Comparison of ENCODE assay signal across 27 mouse cellular contexts in genomic region chr5:28722067-28722466, GRCm38 (mm10).
"Had no signal": no experiment of that assay in that cellular context is flagged by ENCODE, and none has a peak within 500 bp of the region (broad histone marks: within the 10 kb centered on the region; RNA-seq: fewer than 3 reads in every experiment).

No protein-coding gene starts in this region.

- H3K9me3 ChIP-seq: hindbrain, embryonic 10.5 days; hindbrain, embryonic 12.5 days; intestine, embryonic 15.5 days; limb, embryonic 10.5 days; limb, embryonic 12.5 days; liver, embryonic 13.5 days; liver, embryonic 15.5 days had no signal

- DNase-seq: gastrocnemius, adult 2 months; gastrocnemius, postnatal 10 days; gastrocnemius, postnatal 25 days; heart, adult 2 months; heart, postnatal 10 days; heart, postnatal 4 days; kidney, adult 18-20 months; kidney, adult 8-10 months; kidney, postnatal 10 days; kidney, postnatal 25 days; kidney, postnatal 4 days; liver; liver, embryonic 13.5 days; liver, postnatal 0 days had no signal

- H3K27me3 ChIP-seq: hindbrain, embryonic 12.5 days; intestine, embryonic 15.5 days; limb, embryonic 12.5 days; liver, embryonic 13.5 days; liver, embryonic 15.5 days had no signal

- H3K27ac ChIP-seq: gastrocnemius, adult 2 months; heart, adult 2 months; hindbrain, embryonic 10.5 days; hindbrain, embryonic 12.5 days; hindbrain, embryonic 14.5 days; intestine, embryonic 15.5 days; layer of hippocampus, adult 2 months; left cerebral cortex, adult 2 months; limb, embryonic 10.5 days; limb, embryonic 12.5 days; liver, embryonic 13.5 days; liver, embryonic 15.5 days had no signal

- H3K4me3 ChIP-seq: gastrocnemius, adult 2 months; heart, adult 2 months; hindbrain, embryonic 10.5 days; hindbrain, embryonic 12.5 days; intestine, embryonic 15.5 days; layer of hippocampus, adult 2 months; left cerebral cortex, adult 2 months; limb, embryonic 10.5 days; limb, embryonic 12.5 days; liver, embryonic 13.5 days; liver, embryonic 15.5 days had no signal

- H3K36me3 ChIP-seq: hindbrain, embryonic 10.5 days; hindbrain, embryonic 12.5 days; intestine, embryonic 15.5 days; limb, embryonic 10.5 days; limb, embryonic 12.5 days; liver, embryonic 13.5 days; liver, embryonic 15.5 days had no signal

- H3K9ac ChIP-seq: hindbrain, embryonic 12.5 days; hindbrain, embryonic 14.5 days; intestine, embryonic 15.5 days; limb, embryonic 12.5 days; liver, embryonic 13.5 days; liver, embryonic 15.5 days; liver, postnatal 0 days had no signal

- H3K4me2 ChIP-seq: heart, embryonic 11.5 days; hindbrain, embryonic 12.5 days; hindbrain, embryonic 14.5 days; intestine, embryonic 15.5 days; limb, embryonic 12.5 days; liver, embryonic 11.5 days; liver, embryonic 13.5 days; liver, embryonic 15.5 days had no signal

- ATAC-seq: hindbrain, embryonic 16.5 days; inflammation-experienced regulatory T-cells, adult 6 months; intestine, embryonic 15.5 days; liver, postnatal 0 days had no signal

- H3K4me1 ChIP-seq: hindbrain, embryonic 10.5 days; hindbrain, embryonic 12.5 days; intestine, embryonic 15.5 days; limb, embryonic 10.5 days; limb, embryonic 12.5 days; liver, embryonic 13.5 days; liver, embryonic 15.5 days had no signal
